Mouse (Mus musculus) hindbrain, embryonic 10.5 days (tissue): Measurements from ENCODE around the gene Oxct1. TPM values are rescaled to one million over a fixed set of nuclear protein-coding genes. Genes with fewer than 3 reads are reported as not detected.
A peak's percentile ranks its signal among the peaks of the same experiment; 100 is the strongest.

ENCODE experiments used
- DNase-seq: peaks from one replicate; pipeline ENCODE4 v3.0.0-alpha.2; 2017; ENCODE audit warnings: low spot score
- H3K27ac ChIP-seq: fragments of 300-500 bp; sonication (generic); 2 replicates; pipeline ENCODE4 v1.5.1; 2016; ENCODE audit warnings: mild to moderate bottlenecking, moderate library complexity
- H3K27me3 ChIP-seq: fragments of 300-500 bp; sonication (generic); 2 replicates; pipeline ENCODE4 v1.6.1; 2016; ENCODE audit warnings: mild to moderate bottlenecking; ENCODE audit not compliant: poor library complexity, insufficient read depth, severe bottlenecking
- H3K36me3 ChIP-seq: fragments of 300-500 bp; sonication (generic); 2 replicates; pipeline ENCODE4 v1.6.1; 2016; ENCODE audit warnings: mild to moderate bottlenecking, moderate library complexity
- H3K4me1 ChIP-seq: fragments of 300-500 bp; sonication (generic); replicated peaks from 2 replicates; pipeline ENCODE4 v1.6.1; 2016; ENCODE audit warnings: mild to moderate bottlenecking
- H3K4me3 ChIP-seq: fragments of 300-500 bp; sonication (generic); 2 replicates; pipeline ENCODE4 v1.5.1; 2016; ENCODE audit warnings: mild to moderate bottlenecking, moderate library complexity
- H3K9me3 ChIP-seq: fragments of 300-500 bp; sonication (generic); 2 replicates; pipeline ENCODE4 v1.6.1; 2016; ENCODE audit warnings: mild to moderate bottlenecking, moderate library complexity
- WGBS: fragments of 180-500 bp; shearing (Covaris S2); methylation state at CpG from one replicate; pipeline ENCODE4 v1.1.7; 2016; 5-methylcytosine and 5-hydroxymethylcytosine counted together
- polyA plus RNA-seq: library from polyadenylated mRNA; unstranded; fragments of >200 nt; fragmentation: Nextera tagmentation; extraction: Ambion mirVana; gene quantifications from 2 replicates; pipeline ENCODE4 v1.2.1, GENCODE M21; 2016

Gene Oxct1
- polyA plus RNA-seq = 101 and 114 TPM in 2 replicates

DNA sequence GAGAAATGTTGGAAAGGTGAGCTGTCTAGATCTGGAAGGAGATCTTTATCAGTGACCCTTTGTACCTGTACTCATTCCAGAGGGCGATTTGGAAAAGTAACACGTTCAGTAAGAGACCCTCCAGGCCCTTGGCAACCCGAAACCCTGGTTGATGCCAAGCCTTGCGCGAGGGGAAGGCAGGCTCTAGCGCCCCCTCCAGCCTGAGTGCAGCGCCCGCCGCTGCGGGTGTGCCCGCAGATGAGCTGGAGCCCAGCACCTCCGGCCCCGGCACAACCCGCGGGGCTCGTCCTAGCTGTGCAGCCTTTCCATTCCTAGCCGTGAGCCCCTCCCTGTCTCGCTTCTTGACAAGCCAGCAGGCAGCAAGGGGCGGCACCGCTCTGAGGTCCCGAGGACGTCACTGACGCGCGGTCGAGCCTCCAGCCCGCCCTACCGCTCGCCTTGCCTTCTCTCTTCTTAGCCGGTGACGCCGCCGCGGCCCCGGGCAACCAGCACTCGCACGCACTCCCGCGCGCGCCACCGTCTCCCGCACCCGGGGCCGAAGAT, at the start of gene Oxct1:
Gene Oxct1, plus strand, starts transcription at position 153 of the 543 bp plus-strand sequence.
- Histone ChIP-seq H3K4me1 (peaks cover 11% of the 10 kb centered on the region), H3K27me3 (peaks cover 26% of the 10 kb centered on the region), H3K9me3 (no peaks in the 10 kb centered on the region; the same call in 1 of the 2 replicates), H3K4me3 (peak within 1 kb of the TSS; percentile 82), H3K27ac (peak within 1 kb of the TSS; percentile 92), H3K36me3 (no peaks in the 10 kb centered on the region)
- DNase-seq = peak; percentile 88
- WGBS = under 1% methylated on average over 45 of the region's 45 CpGs

DNA sequence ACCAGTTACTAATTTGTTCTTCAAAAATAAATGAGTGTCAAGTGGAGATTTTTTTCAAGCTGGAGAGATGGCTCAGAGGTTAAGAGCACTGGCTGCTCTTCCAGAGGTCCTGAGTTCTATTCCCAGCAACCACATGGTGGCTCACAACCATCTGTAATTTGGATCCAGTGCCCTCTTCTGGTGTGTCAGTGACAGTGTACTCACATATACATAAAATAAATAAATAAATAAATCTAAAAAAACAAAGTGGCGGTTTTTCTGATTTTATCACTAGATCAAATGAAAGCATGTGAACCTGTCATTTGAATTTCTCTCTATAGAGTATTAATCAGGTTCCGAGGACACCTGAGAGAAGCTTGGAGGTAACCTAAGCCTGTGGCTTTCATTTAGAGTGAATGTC, 47.9 kb upstream of the Oxct1 start:
- 93% methylated on average over 2 of the region's 2 CpGs for WGBS
- Histone ChIP-seq H3K36me3 (peaks cover 3% of the 10 kb centered on the region; the same call in 1 of the 2 replicates), H3K4me3 (no peak overlapping the region), H3K9me3 (no peaks in the 10 kb centered on the region), H3K27ac (no peak overlapping the region), H3K4me1 (peaks cover 10% of the 10 kb centered on the region; the same call in 1 of the 2 replicates), H3K27me3 (no peaks in the 10 kb centered on the region)
- no peak for DNase-seq

DNA sequence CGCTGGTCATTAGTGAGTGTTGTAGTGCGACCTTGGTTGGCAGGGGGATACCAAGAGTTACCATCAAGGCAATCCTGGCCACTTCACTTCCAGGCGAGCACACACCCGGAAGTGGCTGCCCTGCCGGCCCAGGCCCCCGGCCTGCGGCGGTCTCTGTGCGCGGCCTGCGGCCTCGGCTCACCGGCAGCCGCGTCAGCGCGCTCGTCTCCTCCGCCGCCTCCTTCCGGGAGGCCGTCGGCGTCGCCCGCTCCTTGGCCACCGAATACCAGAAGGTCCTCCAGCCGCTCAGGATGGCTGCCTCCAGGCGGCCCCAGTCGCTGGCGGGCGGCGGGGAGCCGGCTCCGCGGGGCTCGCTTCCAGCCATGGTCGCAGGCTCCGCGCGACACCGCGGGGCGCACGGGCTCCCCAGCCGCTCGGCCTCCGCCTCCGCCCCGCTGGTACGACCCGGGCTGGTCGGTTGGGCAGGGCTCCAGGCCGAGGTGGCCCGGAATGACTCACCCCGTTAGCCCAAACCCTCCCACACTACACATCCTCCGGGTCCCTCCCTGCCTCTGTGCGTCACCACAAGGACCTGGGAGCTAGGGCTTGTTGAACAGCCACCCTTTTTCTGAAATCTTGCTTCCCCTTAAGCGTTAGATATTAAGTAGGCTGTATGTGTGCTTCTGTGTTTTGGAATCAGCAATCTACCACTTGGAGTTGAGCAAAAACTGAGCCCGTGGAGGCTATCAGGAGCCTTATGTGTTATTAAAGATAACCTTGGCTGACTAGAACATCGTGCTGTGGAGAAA, 46.9 kb upstream of the Oxct1 start, which contains the start of gene Fbxo4:
Gene Fbxo4, minus strand, starts transcription at position 513 of the 788 bp plus-strand sequence.
- Histone ChIP-seq H3K27ac (peak within 1 kb of the TSS; percentile 97), H3K36me3 (peaks cover 13% of the 10 kb centered on the region), H3K9me3 (no peaks in the 10 kb centered on the region), H3K4me1 (peaks cover 10% of the 10 kb centered on the region; the same call in 1 of the 2 replicates), H3K27me3 (no peaks in the 10 kb centered on the region), H3K4me3 (peak within 1 kb of the TSS; percentile 70)
- WGBS = 2% methylated on average over 61 of the region's 61 CpGs
- DNase-seq = peak; percentile 75

DNA sequence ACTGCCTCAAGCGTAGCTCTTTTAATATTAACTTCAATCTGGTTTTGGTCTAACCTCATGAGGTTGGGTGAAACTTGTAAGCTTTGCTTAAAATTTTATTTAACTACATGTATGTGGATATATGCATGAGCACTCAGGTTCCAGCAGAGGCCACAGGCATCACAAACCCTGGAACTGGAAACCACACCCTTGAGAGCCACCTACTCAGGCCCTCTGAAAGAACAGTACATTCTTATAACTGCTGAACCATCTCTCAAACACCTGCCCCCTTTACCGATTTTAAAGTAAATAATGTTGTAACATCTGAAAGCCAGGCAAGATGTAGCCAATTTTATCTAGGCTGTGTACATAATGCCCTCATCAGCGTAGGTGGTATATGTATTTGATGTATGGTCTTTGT, 46.3 kb upstream of the Oxct1 start:
- peak overlapping the region; percentile 70 for H3K4me3 ChIP-seq
- H3K27me3 ChIP-seq = no peaks in the 10 kb centered on the region
- WGBS = 91% methylated on average over 3 of the region's 3 CpGs
- H3K4me1 ChIP-seq = peaks cover 10% of the 10 kb centered on the region; the same call in 1 of the 2 replicates
- DNase-seq = no peak
- peaks cover 19% of the 10 kb centered on the region for H3K36me3 ChIP-seq
- no peaks in the 10 kb centered on the region for H3K9me3 ChIP-seq
- peak overlapping the region; percentile 97; the same call in 1 of the 2 replicates for H3K27ac ChIP-seq

DNA sequence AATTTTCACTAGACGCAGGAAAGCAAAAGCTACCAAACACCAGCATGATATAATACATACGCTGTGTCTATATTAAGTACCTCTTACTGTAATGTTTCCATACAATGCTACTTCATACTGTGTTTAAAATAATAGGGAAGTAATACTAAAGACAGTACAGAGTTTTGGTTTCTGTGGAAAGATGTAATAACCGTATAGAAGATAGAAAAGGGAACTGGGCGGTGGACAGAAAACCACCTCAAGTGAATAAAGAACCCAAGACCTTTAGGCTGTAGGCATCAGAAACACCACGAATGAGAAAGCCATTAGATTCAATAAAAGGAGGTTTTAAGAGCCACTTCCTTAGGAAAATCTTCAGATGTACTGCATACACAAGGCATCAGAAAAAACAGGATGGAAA, 43.5 kb upstream of the Oxct1 start:
- peaks cover 10% of the 10 kb centered on the region; the same call in 1 of the 2 replicates for H3K4me1 ChIP-seq
- no peak for DNase-seq
- no peaks in the 10 kb centered on the region for H3K27me3 ChIP-seq
- no peak overlapping the region for H3K4me3 ChIP-seq
- no peak overlapping the region for H3K27ac ChIP-seq
- no peaks in the 10 kb centered on the region for H3K9me3 ChIP-seq
- peaks cover 44% of the 10 kb centered on the region for H3K36me3 ChIP-seq
- 93% methylated on average over 5 of the region's 5 CpGs for WGBS

DNA sequence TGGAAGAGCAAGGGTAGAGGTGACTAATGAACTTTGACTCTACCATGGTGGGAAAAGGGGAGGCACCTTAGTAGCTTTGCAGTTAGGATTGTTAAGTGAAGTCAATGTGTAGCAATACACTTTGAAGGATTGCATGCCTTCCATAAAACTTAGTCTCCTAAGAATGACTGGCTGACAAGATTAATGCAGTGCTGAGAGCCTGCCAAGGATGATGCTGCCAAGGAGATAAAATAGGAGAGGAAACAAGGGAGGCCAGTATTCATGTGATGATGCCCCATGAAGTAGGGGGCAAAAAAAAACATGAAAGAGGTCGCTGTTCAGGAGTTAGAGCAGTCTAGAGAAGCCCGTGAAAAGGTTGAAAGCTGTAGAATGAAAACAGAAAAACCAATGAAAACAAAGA, 41.3 kb upstream of the Oxct1 start:
- H3K36me3 ChIP-seq = peaks cover 63% of the 10 kb centered on the region
- H3K27me3 ChIP-seq = no peaks in the 10 kb centered on the region
- H3K4me3 ChIP-seq = no peak overlapping the region
- H3K4me1 ChIP-seq = no peaks in the 10 kb centered on the region
- H3K9me3 ChIP-seq = no peaks in the 10 kb centered on the region
- no peak for DNase-seq
- WGBS = 86% methylated on average over 2 of the region's 2 CpGs
- H3K27ac ChIP-seq = no peak overlapping the region

DNA sequence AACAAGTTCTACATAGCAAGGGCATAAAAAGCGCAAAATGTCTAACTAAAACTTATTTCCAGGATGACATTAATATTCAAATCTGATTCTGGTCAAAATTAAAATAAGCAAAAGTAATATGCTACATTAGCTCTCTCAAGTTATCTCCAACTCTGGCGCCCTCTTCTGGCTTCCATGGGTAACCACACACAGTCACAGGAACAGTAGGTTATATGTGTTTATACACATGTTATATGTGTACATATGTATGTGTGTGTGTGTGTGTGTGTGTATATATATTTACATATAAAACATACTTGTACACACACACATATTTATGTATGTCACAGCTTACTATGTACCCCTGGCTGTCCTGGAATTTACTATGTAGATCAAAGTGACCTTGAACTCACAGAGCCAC, 38.2 kb upstream of the Oxct1 start:
- no peaks in the 10 kb centered on the region for H3K4me1 ChIP-seq
- peak; percentile 7 for DNase-seq
- no peak overlapping the region for H3K4me3 ChIP-seq
- 67% methylated on average over 2 of the region's 2 CpGs for WGBS
- no peaks in the 10 kb centered on the region for H3K9me3 ChIP-seq
- H3K27ac ChIP-seq = no peak overlapping the region
- no peaks in the 10 kb centered on the region for H3K27me3 ChIP-seq
- peaks cover 87% of the 10 kb centered on the region for H3K36me3 ChIP-seq

DNA sequence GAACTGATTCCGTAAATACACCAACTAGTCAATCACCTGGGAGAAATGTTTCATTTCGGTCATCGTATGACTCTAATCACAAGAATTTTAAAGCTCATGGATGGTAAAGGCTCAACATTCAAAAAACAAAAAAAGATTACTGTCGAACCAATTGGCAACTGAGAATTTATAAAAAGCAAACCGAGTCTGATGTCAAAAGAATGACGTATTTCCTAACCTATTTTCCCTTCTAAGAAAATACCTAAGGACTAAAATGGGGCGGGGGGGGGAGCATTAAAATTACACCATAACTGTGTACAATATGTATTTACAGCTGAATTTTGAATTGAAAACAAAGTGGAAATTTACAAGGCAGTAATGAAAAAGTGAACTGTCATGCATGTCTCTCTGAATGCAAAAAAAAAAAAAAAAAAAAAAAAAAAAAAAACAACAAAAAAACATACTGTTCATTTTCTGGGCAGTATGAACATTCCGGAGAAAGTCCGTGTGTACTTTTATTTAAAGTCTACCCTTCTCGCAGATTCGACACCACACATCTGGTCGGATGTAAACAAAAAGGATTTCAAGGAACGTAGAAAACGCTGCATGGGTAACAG, 31.2 kb upstream of the Oxct1 start:
- peaks cover 13% of the 10 kb centered on the region for H3K4me1 ChIP-seq
- peak overlapping the region; percentile 67 for H3K4me3 ChIP-seq
- WGBS = 29% methylated on average over 14 of the region's 14 CpGs
- H3K9me3 ChIP-seq = no peaks in the 10 kb centered on the region
- H3K27ac ChIP-seq = peak overlapping the region; percentile 96
- no peaks in the 10 kb centered on the region for H3K27me3 ChIP-seq
- no peak for DNase-seq
- H3K36me3 ChIP-seq = peaks cover 23% of the 10 kb centered on the region

DNA sequence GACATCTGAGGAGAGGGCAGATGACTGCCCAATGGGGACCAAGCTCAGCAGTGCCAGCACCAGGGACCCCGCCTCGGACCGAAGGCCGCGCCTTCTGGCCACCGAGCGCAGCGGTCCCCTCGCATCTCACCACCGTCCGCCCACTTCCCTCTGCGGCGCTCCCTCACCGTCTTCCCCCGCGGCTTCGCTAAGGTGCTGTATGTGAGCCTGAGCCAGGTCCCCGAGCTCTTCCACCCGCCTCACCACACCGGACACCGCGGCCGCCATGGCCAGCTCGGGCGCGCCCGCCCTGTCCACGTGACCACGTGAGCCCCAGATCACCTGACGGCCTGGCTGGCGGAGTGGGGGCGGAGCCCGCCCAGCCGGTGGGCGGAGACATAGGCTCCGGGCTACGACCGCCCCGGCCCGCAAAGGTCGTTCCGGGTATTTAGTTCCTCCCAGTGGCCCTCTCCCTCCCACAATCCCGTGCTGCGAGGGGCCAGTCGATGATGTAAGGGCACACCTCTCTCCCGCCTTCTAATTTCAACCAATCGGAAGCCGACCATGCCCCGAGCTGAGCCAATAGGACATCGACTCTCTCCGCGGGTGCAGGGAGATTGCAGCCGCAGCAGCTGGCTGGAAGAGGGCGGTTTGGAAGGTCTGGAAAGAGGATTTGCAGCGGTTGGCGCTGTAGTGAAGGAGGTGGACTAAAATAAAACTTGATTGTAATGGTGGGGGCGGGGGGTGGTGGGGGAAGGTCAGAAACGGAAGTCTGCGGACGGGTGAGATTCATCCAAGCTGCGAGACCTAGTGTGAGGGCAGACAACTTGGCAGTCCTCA, 30.5 kb upstream of the Oxct1 start, which contains the start of gene AW549877:
Gene AW549877, minus strand, starts transcription at position 297 of the 819 bp plus-strand sequence.
- WGBS = under 1% methylated on average over 61 of the region's 61 CpGs

DNA sequence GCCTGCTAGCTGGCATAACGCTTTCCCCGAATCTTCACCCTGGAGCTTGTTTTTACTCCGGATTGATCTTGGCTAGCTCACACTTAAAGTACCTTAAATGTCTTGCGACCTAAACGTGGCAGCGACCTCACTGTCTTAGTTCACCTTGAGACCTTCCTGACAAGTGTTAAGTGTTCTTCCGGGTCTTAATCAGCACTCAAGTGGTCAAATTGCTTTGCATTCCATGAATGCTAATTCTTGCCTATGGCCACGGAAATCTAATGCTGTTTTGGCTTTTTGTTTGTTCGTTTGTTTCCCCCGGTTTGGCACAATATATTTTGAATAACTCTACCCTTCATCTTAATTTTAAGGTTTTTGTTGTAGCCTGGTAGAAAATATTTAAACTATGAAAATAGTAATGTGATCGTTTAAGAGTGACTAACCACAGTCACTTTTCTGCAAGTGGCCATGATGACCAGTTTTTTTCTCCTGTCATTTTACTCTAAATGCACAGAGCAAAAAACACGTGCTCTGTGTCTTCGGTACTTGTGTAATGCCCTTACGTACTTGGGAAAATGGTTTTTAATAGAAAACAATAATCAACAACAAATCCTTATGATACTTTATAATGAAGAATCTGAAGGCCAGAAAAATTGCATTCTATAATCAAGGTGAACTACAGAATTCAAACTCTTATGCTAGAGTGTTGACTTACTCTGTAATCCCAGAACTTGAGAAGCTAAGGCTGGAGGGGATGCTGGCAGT, 29.7 kb upstream of the Oxct1 start:
- Histone ChIP-seq H3K27me3 (no peaks in the 10 kb centered on the region), H3K4me1 (peaks cover 13% of the 10 kb centered on the region), H3K4me3 (peak overlapping the region; percentile 67), H3K36me3 (peaks cover 8% of the 10 kb centered on the region), H3K9me3 (no peaks in the 10 kb centered on the region), H3K27ac (peak overlapping the region; percentile 96)
- WGBS = 25% methylated on average over 14 of the region's 14 CpGs
- DNase-seq = no peak

More for the DNA sequence above, 30.5 kb upstream of the Oxct1 start, which contains the start of gene AW549877:
- Histone ChIP-seq H3K27me3 (no peaks in the 10 kb centered on the region), H3K36me3 (peaks cover 16% of the 10 kb centered on the region), H3K27ac (peak within 1 kb of the TSS; percentile 96), H3K4me1 (peaks cover 13% of the 10 kb centered on the region), H3K4me3 (peak within 1 kb of the TSS; percentile 67), H3K9me3 (no peaks in the 10 kb centered on the region)
- DNase-seq = peak; percentile 99

DNA sequence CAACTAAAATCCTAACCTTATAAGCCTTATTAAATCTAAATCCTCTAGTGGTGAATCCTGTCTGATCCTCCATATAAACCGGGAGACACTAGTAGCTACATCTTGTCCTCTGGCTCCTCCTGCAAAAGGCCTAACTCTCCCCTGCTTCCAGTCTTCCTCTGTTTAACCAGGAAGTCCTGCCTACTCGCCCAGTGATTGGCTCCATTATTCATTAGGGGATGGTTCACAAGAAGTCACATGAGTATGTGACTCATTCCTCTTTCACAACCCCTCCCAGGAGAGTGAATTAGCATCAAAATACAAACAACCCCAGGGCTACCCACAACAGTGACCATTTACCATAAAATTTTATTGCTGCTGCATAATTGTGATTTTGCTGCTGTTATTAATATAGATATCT, 27.0 kb upstream of the Oxct1 start:
- Histone ChIP-seq H3K9me3 (no peaks in the 10 kb centered on the region), H3K27ac (no peak overlapping the region), H3K27me3 (no peaks in the 10 kb centered on the region), H3K36me3 (no peaks in the 10 kb centered on the region), H3K4me1 (peaks cover 13% of the 10 kb centered on the region), H3K4me3 (no peak overlapping the region)
- DNase-seq = no peak
- whole genome bisulfite sequencing = 69% methylated on average over 2 of the region's 2 CpGs

DNA sequence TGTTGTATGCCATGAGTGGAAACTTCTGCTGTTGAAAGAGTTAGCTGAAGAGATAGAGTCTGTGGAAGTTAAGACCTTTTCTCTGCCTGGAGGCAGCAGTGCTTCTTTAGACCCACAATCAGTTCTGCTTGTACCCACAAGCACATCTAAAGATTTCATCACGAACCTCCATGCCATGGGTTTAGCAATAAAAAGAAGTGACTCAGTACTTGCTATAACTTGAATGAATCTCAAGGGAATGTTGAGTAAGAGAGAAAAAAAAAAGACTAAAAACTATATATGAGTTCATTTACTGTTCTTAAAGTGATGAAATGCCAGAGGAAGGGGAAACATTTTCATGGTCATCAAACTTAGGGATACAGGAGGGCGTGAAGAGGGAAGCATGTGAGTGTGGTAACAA, 25.6 kb upstream of the Oxct1 start:
- Histone ChIP-seq H3K9me3 (peaks cover 7% of the 10 kb centered on the region), H3K36me3 (no peaks in the 10 kb centered on the region), H3K27ac (no peak overlapping the region), H3K27me3 (no peaks in the 10 kb centered on the region), H3K4me1 (peaks cover 5% of the 10 kb centered on the region; the same call in 1 of the 2 replicates), H3K4me3 (no peak overlapping the region)
- WGBS = 88% methylated on average over 2 of the region's 2 CpGs
- no peak for DNase-seq
